Mouse (Mus musculus) heart, embryonic 11.5 days (tissue): ENCODE results near the gene Dclk1. TPM values are rescaled to one million over a fixed set of nuclear protein-coding genes. Genes with fewer than 3 reads are reported as not detected.

Experiments used
- ATAC-seq: fragments of 200-750 bp; cut with Nextera tagmentation; replicated peaks from 2 replicates; pipeline ENCODE4 v1.8.0; 2017; ENCODE audit warnings: moderate library complexity; ENCODE audit not compliant: insufficient number of reproducible peaks, low FRiP score, low TSS enrichment
- H3K27ac ChIP-seq: fragments of 300-500 bp; sonication (generic); 2 replicates; pipeline ENCODE4 v1.5.1; 2014; ENCODE audit warnings: mild to moderate bottlenecking, low read depth, low read length
- H3K27me3 ChIP-seq: fragments of 300-500 bp; sonication (generic); 2 replicates; pipeline ENCODE4 v1.6.1; 2014; ENCODE audit warnings: mild to moderate bottlenecking, low read length, mixed read lengths; ENCODE audit not compliant: control insufficient read depth, insufficient read depth
- H3K36me3 ChIP-seq: fragments of 300-500 bp; sonication (generic); 2 replicates; pipeline ENCODE4 v1.6.1; 2014; ENCODE audit warnings: mild to moderate bottlenecking, low read length, moderate library complexity, mixed read lengths; ENCODE audit not compliant: control insufficient read depth, insufficient read depth
- H3K4me1 ChIP-seq: fragments of 300-500 bp; sonication (generic); 2 replicates; pipeline ENCODE4 v1.6.1; 2014; ENCODE audit warnings: low read length; ENCODE audit not compliant: control insufficient read depth, insufficient read depth
- H3K4me2 ChIP-seq: fragments of 300-500 bp; sonication (generic); 2 replicates; pipeline ENCODE4 v1.6.1; 2014; ENCODE audit warnings: mild to moderate bottlenecking, moderate library complexity
- H3K4me3 ChIP-seq: fragments of 300-500 bp; sonication (generic); 2 replicates; pipeline ENCODE4 v1.5.1; 2014; ENCODE audit warnings: low read depth, low read length
- H3K9ac ChIP-seq: fragments of 300-500 bp; sonication (generic); 2 replicates; pipeline ENCODE4 v1.6.1; 2014; ENCODE audit warnings: mild to moderate bottlenecking, low read depth, low read length, moderate library complexity
- H3K9me3 ChIP-seq: fragments of 300-500 bp; sonication (generic); replicated peaks from 2 replicates; pipeline ENCODE4 v1.6.1; 2016; ENCODE audit warnings: low read length; ENCODE audit not compliant: control insufficient read depth
- WGBS: fragments of 180-500 bp; shearing (Covaris S2); extraction: QIAGEN DNeasy Blood & Tissue Kit; methylation state at CpG from one replicate; pipeline ENCODE4 v1.1.7; 2014; ENCODE audit not compliant: insufficient replicate concordance; 5-methylcytosine and 5-hydroxymethylcytosine counted together
- polyA plus RNA-seq: library from polyadenylated mRNA; unstranded; fragments of >200 nt; fragmentation: Nextera tagmentation; extraction: Ambion mirVana; gene quantifications from 2 replicates; pipeline ENCODE4 v1.2.1, GENCODE M21; 2014

The Dclk1 gene
- polyA plus RNA-seq, 1 experiment from 2014 or later = 4.7 TPM

- WGBS = 64% methylated on average over 3 of the region's 3 CpGs
- no peak overlapping the region for H3K27ac ChIP-seq
Observed at GRCm38 (mm10) chr3:55464226-55464625, 222.1 kb downstream of the Dclk1 start.

DNA sequence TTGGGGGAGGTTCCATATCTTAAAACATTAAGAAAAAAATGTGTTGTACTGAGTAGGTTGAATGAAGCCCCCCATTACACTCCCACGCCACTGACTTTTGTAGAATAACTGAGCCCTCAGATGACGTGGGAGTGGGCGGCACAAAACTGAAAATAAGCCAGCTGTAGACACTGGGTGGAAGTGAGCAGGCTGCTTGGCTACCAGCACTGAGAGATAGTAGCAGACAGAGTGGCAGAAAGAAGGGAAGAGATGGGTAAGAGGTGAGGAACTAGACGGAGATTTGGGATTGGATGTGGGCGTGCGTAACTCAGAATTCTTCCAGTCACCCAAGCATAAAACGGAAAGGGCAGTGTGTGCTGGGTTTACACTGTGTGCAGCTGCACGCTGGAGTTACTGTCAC lies 223.6 kb downstream of the Dclk1 start:
- Histone ChIP-seq H3K27me3 (no peaks in the 10 kb centered on the region), H3K9me3 (no peaks in the 10 kb centered on the region), H3K27ac (no peak overlapping the region), H3K4me1 (peaks cover 3% of the 10 kb centered on the region; the same call in 1 of the 2 replicates), H3K9ac (no peak overlapping the region), H3K36me3 (no peaks in the 10 kb centered on the region), H3K4me2 (no peak overlapping the region), H3K4me3 (no peak overlapping the region)
- ATAC-seq = no peak
- 74% methylated on average over 8 of the region's 8 CpGs for WGBS

More at GRCm38 (mm10) chr3:55464226-55464625, 222.1 kb downstream of the Dclk1 start:
- H3K4me1 ChIP-seq = peaks cover 3% of the 10 kb centered on the region; the same call in 1 of the 2 replicates
- H3K9ac ChIP-seq = no peak overlapping the region
- H3K9me3 ChIP-seq = no peaks in the 10 kb centered on the region
- H3K27me3 ChIP-seq = no peaks in the 10 kb centered on the region
- H3K4me2 ChIP-seq = no peak overlapping the region
- no peaks in the 10 kb centered on the region for H3K36me3 ChIP-seq
- no peak overlapping the region for H3K4me3 ChIP-seq
- ATAC-seq = no peak

GRCm38 (mm10) chr3:55466348-55466747 lies 224.2 kb downstream of the Dclk1 start:
- no peaks in the 10 kb centered on the region for H3K9me3 ChIP-seq
- WGBS = 75% methylated on average over 9 of the region's 9 CpGs
- no peak for ATAC-seq
- H3K36me3 ChIP-seq = no peaks in the 10 kb centered on the region
- no peaks in the 10 kb centered on the region for H3K27me3 ChIP-seq
- no peak overlapping the region for H3K27ac ChIP-seq
- H3K4me2 ChIP-seq = no peak overlapping the region
- peaks cover 3% of the 10 kb centered on the region; the same call in 1 of the 2 replicates for H3K4me1 ChIP-seq
- no peak overlapping the region for H3K9ac ChIP-seq
- H3K4me3 ChIP-seq = no peak overlapping the region

- Histone ChIP-seq H3K36me3 (no peaks in the 10 kb centered on the region), H3K27ac (no peak within 1 kb of the TSS), H3K4me3 (no peak within 1 kb of the TSS), H3K9me3 (no peaks in the 10 kb centered on the region), H3K4me1 (no peaks in the 10 kb centered on the region), H3K9ac (no peak within 1 kb of the TSS), H3K4me2 (no peak within 1 kb of the TSS), H3K27me3 (no peaks in the 10 kb centered on the region)
- no peak for ATAC-seq
- WGBS = 78% methylated on average over 2 of the region's 2 CpGs
Observed at GRCm38 (mm10) chr3:55472110-55472509, 229.9 kb downstream of the Dclk1 start, which contains the start of gene Gm21954. TSS of gene Gm21954 (minus strand) at chr3:55472210.

DNA sequence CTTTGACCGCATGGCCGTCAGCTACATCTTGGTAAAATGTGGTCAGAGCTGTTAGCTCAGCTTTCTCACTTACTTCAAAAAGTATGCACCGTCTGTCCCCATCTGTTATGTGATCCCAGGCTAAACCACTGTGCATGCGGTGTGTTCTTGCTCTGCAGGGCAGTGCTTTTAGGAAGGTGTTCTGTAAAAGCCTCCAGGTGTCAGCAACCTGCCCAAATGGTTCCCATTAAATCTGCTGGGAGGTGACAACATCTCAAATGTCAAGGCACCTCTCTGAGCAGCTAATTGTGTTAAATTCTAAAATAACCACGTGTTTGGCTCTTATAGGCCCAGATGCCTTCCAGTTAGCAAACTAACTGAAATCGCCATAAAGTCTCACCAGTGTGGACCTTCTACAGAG lies 231.0 kb downstream of the Dclk1 start:
- H3K4me3 ChIP-seq = no peak overlapping the region
- no peaks in the 10 kb centered on the region for H3K27me3 ChIP-seq
- no peak for ATAC-seq
- 56% methylated on average over 6 of the region's 6 CpGs for WGBS
- H3K4me1 ChIP-seq = no peaks in the 10 kb centered on the region
- H3K36me3 ChIP-seq = no peaks in the 10 kb centered on the region
- no peak overlapping the region for H3K9ac ChIP-seq
- H3K4me2 ChIP-seq = no peak overlapping the region
- H3K9me3 ChIP-seq = no peaks in the 10 kb centered on the region
- no peak overlapping the region for H3K27ac ChIP-seq

DNA sequence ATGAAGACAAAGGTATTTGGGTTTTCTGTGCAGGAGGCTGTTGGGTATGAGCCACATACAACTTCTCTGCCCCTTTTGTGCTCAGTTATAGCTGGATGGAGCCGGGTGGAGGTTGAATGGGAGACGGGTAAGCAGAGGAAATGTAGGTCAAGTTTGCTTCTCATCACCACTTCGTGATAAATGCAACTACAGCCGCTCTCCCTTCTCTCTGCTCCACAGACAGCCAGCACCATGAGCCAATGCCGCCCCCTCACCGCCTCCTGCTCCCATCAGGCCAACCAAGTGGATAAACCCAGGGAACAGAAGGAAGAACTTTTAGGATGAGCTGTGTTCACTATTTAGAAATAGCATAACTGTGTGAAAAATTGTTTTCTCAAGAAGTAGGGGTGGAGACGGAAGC lies 234.5 kb downstream of the Dclk1 start:
- no peaks in the 10 kb centered on the region for H3K4me1 ChIP-seq

GRCm38 (mm10) chr3:55479306-55479705 lies 237.1 kb downstream of the Dclk1 start:
- H3K4me1 ChIP-seq = no peaks in the 10 kb centered on the region
- H3K27me3 ChIP-seq = no peaks in the 10 kb centered on the region
- no peak overlapping the region for H3K27ac ChIP-seq
- H3K4me2 ChIP-seq = no peak overlapping the region
- no peaks in the 10 kb centered on the region for H3K36me3 ChIP-seq
- no peak overlapping the region for H3K4me3 ChIP-seq
- no peak overlapping the region for H3K9ac ChIP-seq
- no peaks in the 10 kb centered on the region for H3K9me3 ChIP-seq
- ATAC-seq = no peak
- 86% methylated on average over 4 of the region's 4 CpGs for WGBS

More for the DNA sequence above, 234.5 kb downstream of the Dclk1 start:
- Histone ChIP-seq H3K4me3 (no peak overlapping the region), H3K4me2 (no peak overlapping the region), H3K36me3 (no peaks in the 10 kb centered on the region), H3K27me3 (no peaks in the 10 kb centered on the region), H3K9ac (no peak overlapping the region), H3K9me3 (no peaks in the 10 kb centered on the region), H3K27ac (no peak overlapping the region)
- WGBS = 82% methylated on average over 7 of the region's 7 CpGs
- ATAC-seq = no peak

- Histone ChIP-seq H3K9ac (no peak overlapping the region), H3K36me3 (no peaks in the 10 kb centered on the region), H3K9me3 (no peaks in the 10 kb centered on the region), H3K4me2 (no peak overlapping the region), H3K4me3 (no peak overlapping the region), H3K27me3 (no peaks in the 10 kb centered on the region), H3K27ac (no peak overlapping the region), H3K4me1 (no peaks in the 10 kb centered on the region)
- 48% methylated on average over 1 of the region's 1 CpGs for WGBS
- 0 out of 2 replicates have a peak, but pooled peaks have one; percentile 18 for ATAC-seq
Observed at GRCm38 (mm10) chr3:55481140-55481539, 239.0 kb downstream of the Dclk1 start.

DNA sequence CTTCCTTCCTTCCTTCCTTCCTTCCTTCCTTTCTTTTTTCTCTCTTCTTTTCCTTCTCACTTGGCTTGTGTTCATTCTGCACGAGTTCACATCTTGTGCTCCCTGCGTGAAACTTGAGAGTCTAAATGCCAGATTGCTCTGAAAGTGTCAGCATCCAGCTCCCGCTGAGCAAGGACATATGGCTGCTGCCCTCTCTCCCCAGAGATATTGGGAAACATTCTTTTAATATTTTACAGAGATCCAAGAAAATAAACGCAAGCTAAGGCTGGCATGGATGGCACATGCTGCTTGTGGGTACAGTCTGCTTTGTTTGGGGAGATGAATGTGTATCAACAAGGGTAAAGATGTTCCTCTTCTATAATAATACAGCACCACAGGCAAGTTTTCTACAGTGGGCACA lies 241.2 kb downstream of the Dclk1 start:
- Histone ChIP-seq H3K9me3 (no peaks in the 10 kb centered on the region), H3K9ac (no peak overlapping the region), H3K4me1 (no peaks in the 10 kb centered on the region), H3K4me3 (no peak overlapping the region), H3K27me3 (no peaks in the 10 kb centered on the region), H3K4me2 (no peak overlapping the region), H3K36me3 (no peaks in the 10 kb centered on the region), H3K27ac (no peak overlapping the region)
- WGBS = 46% methylated on average over 4 of the region's 4 CpGs
- ATAC-seq = no peak
